Mouse (Mus musculus) heart, embryonic 13.5 days (tissue): ENCODE results near the gene Tmem97. TPM values are rescaled to one million over a fixed set of nuclear protein-coding genes. Genes with fewer than 3 reads are reported as not detected.
A peak's percentile ranks its signal among the peaks of the same experiment; 100 is the strongest.
"Not testable (repeated sequence)": the region's sequence is repeated elsewhere in the genome, so short reads cannot be mapped to it uniquely, and the experiment has no call there.

Source experiments
- ATAC-seq: fragments of 200-750 bp; cut with Nextera tagmentation; 2 replicates; pipeline ENCODE4 v1.8.0; 2017; ENCODE audit warnings: moderate TSS enrichment; ENCODE audit not compliant: insufficient number of reproducible peaks, low FRiP score, low TSS enrichment; ENCODE audit errors: extremely low read depth
- H3K27ac ChIP-seq: fragments of 300-500 bp; sonication (generic); replicated peaks from 2 replicates; pipeline ENCODE4 v1.5.1; 2015; ENCODE audit warnings: moderate library complexity, mild to moderate bottlenecking, inconsistent platforms
- H3K27me3 ChIP-seq: fragments of 300-500 bp; sonication (generic); replicated peaks from 2 replicates; pipeline ENCODE4 v1.6.1; 2015; ENCODE audit warnings: mild to moderate bottlenecking, inconsistent platforms
- H3K36me3 ChIP-seq: fragments of 300-500 bp; sonication (generic); 2 replicates; pipeline ENCODE4 v1.6.1; 2015; ENCODE audit warnings: mild to moderate bottlenecking, inconsistent platforms
- H3K4me1 ChIP-seq: fragments of 300-500 bp; sonication (generic); 2 replicates; pipeline ENCODE4 v1.6.1; 2015; ENCODE audit warnings: inconsistent platforms
- H3K4me2 ChIP-seq: fragments of 300-500 bp; sonication (generic); 2 replicates; pipeline ENCODE4 v1.6.1; 2015; ENCODE audit warnings: inconsistent platforms, mild to moderate bottlenecking, moderate library complexity
- H3K4me3 ChIP-seq: fragments of 300-500 bp; sonication (generic); 2 replicates; pipeline ENCODE4 v1.5.1; 2015; ENCODE audit warnings: moderate library complexity, mild to moderate bottlenecking, inconsistent platforms
- H3K9ac ChIP-seq: fragments of 300-500 bp; sonication (generic); 2 replicates; pipeline ENCODE4 v1.6.1; 2015; ENCODE audit warnings: inconsistent platforms, mild to moderate bottlenecking, moderate library complexity
- H3K9me3 ChIP-seq: fragments of 300-500 bp; sonication (generic); 2 replicates; pipeline ENCODE4 v1.6.1; 2016; ENCODE audit warnings: inconsistent platforms
- WGBS: fragments of 180-500 bp; shearing (Covaris S2); methylation state at CpG from one replicate; pipeline ENCODE4 v1.1.7; 2015; ENCODE audit warnings: mixed read lengths; 5-methylcytosine and 5-hydroxymethylcytosine counted together
- polyA plus RNA-seq: library from polyadenylated mRNA; unstranded; fragments of >200 nt; fragmentation: Nextera tagmentation; extraction: Ambion mirVana; gene quantifications from 2 replicates; pipeline ENCODE4 v1.2.1, GENCODE M21; 2015

The Tmem97 gene
- 58.3 and 68.1 TPM in 2 replicates for polyA plus RNA-seq

DNA sequence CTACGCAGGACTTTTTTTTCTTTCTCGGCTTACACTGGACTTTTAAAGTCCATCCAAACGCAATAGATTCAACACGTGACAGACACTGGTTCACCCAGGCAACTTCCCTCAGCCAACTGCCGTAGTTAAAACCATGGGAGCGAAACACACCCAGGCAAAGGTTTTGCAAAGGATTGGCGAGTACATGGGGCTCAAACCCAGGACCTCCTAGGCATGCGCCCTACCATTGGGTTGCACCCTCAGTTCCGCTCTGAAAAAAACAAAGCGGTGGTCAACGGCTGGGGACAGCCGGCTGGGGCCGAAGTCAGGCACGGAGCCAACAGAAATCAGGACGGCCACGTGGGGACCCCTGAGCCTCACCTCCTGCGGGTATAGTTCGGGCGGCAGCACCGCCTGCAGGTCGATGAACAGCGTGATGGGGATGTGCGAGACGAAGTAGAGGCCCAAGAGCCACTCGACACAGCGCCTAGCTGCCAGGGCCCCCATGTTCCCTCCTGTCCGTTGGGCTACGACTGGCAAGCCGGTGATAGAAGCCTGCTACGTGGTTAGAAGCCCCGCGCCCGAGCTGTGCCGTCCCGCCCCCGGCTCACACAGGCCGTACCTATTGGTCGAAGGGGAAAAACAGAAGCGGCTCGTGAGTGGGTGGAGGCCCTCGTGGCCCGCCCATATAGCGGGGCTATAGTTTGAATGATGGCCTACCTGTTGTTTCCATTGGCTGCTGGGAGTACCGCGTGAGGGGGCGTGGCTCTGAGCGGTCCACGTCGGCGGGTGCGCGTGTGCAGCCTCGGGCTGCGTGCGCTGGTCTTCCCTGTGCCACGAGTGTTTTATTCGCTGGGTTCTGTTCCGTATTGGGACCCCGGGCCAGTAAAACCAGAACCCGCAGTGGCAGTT, at the start of gene Tmem97:
Gene Tmem97, minus strand, starts transcription at position 610 of the 891 bp plus-strand sequence.
- no peaks in the 10 kb centered on the region for H3K27me3 ChIP-seq
- H3K27ac ChIP-seq = peak within 1 kb of the TSS; percentile 82
- peak within 1 kb of the TSS; percentile 88 for H3K4me2 ChIP-seq
- H3K9me3 ChIP-seq = peaks cover 8% of the 10 kb centered on the region; the same call in 1 of the 2 replicates
- ATAC-seq = peak; percentile 99
- peaks cover 27% of the 10 kb centered on the region for H3K4me1 ChIP-seq
- peaks cover 13% of the 10 kb centered on the region for H3K36me3 ChIP-seq
- peak within 1 kb of the TSS; percentile 88 for H3K9ac ChIP-seq
- WGBS = under 1% methylated on average over 60 of the region's 60 CpGs
- peak within 1 kb of the TSS; percentile 78 for H3K4me3 ChIP-seq

DNA sequence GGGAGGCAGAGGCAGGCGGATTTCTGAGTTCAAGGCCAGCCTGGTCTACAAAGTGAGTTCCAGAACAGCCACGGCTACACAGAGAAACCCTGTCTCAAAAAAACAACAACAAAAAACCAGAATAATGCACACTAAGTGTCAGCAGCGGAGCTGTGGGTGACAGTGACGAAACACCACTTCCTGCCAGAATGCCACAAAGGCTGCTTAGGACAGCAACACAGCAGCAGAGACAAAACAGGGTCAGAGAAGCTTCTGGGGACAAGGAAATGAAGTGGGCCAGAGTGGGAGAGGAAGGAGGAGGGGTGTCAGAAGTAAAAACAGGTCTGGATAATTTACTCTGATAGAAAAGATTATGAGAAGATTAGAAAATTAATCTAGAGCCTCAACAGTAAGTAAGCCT, 49.5 kb upstream of the Tmem97 start:
- Histone ChIP-seq H3K9ac (no peak overlapping the region), H3K27ac (no peak overlapping the region), H3K4me2 (no peak overlapping the region), H3K4me1 (peaks cover 19% of the 10 kb centered on the region), H3K4me3 (no peak overlapping the region), H3K9me3 (no peaks in the 10 kb centered on the region), H3K36me3 (peaks cover 35% of the 10 kb centered on the region), H3K27me3 (no peaks in the 10 kb centered on the region)
- 67% methylated on average over 4 of the region's 4 CpGs for WGBS
- no peak for ATAC-seq

DNA sequence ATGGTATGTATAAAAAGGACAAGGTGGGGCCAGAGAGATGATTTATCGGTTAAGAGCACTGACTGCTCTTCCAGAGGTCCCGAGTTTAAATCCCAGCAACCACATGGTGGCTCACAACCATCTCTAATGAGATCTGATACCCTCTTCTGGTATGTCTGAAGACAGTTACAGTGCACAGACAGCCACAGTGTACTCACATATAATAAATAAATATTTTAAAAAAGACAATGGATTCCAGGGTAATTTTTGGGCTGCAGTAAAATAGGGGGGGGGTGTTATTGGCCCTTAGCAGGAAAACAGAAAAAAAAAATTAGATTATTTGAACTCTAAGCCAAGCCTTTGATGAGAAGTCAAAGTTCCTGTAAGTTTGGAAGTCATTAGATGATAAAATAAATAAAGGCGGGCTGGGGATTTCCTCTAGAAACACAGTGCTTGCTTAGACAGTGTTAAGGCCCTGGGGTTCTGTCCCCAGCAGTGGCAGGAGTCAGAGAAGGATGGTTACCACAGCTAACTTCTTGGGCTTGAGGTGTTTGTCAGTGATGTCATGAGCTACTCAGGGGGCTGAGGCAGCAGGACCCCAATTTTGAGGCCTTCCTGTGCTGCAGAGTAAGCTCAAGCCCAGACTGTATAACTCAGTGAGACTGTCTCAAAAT, 48.3 kb upstream of the Tmem97 start:
- H3K4me1 ChIP-seq = peaks cover 23% of the 10 kb centered on the region
- 72% methylated on average over 3 of the region's 3 CpGs for WGBS
- H3K9me3 ChIP-seq = no peaks in the 10 kb centered on the region
- H3K27me3 ChIP-seq = no peaks in the 10 kb centered on the region
- H3K4me3 ChIP-seq = no peak overlapping the region
- no peak overlapping the region for H3K27ac ChIP-seq
- H3K9ac ChIP-seq = no peak overlapping the region
- peaks cover 26% of the 10 kb centered on the region for H3K36me3 ChIP-seq
- ATAC-seq = no peak
- H3K4me2 ChIP-seq = no peak overlapping the region

DNA sequence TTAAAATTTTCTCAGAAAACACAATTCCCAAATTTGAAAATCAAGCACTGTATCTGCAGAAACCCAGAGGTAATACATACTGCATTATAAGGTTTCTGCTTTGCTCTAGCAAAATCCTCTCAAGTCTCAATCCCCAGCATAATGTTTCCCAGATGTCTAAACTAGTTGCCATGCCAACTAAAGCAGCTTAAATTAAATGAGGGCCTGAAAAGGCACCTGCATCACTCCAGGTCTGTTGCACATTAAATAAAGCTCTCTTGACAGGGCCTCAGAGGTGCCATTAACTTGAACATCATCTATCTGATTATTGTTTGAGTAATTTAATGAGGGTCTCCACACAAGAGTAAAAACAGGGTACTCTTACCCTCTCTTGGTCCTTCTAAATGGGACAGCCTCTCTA, 46.2 kb upstream of the Tmem97 start:
- no peak overlapping the region for H3K4me3 ChIP-seq
- H3K27ac ChIP-seq = no peak overlapping the region
- H3K4me1 ChIP-seq = peaks cover 26% of the 10 kb centered on the region
- no peak overlapping the region for H3K4me2 ChIP-seq
- H3K27me3 ChIP-seq = no peaks in the 10 kb centered on the region
- peaks cover 19% of the 10 kb centered on the region for H3K36me3 ChIP-seq
- no peaks in the 10 kb centered on the region for H3K9me3 ChIP-seq
- ATAC-seq = no peak
- H3K9ac ChIP-seq = no peak overlapping the region

DNA sequence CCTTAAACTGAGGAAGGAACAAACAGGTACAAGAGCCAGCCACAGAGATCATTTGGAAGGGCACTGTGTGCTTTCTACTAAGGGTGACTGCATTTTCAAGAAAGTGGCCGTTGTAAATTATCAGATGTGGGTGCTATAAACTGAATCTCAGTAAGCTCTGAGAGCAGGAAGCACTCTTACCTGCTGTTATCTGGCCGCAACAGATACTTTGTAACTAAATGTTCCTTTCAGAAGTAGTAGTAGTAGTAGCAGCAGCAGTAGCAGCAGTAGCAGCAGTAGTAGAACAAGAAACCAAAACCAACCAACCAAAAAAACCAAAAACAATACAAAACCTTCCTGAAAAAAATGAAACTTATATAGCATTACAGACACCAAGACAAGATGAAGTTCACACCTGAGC, 45.2 kb upstream of the Tmem97 start:
- Histone ChIP-seq H3K27me3 (no peaks in the 10 kb centered on the region), H3K4me2 (no peak overlapping the region), H3K4me1 (peaks cover 25% of the 10 kb centered on the region), H3K36me3 (peaks cover 13% of the 10 kb centered on the region), H3K9ac (no peak overlapping the region), H3K4me3 (no peak overlapping the region), H3K27ac (no peak overlapping the region), H3K9me3 (no peaks in the 10 kb centered on the region)
- ATAC-seq = no peak
- 73% methylated on average over 2 of the region's 2 CpGs for WGBS

DNA sequence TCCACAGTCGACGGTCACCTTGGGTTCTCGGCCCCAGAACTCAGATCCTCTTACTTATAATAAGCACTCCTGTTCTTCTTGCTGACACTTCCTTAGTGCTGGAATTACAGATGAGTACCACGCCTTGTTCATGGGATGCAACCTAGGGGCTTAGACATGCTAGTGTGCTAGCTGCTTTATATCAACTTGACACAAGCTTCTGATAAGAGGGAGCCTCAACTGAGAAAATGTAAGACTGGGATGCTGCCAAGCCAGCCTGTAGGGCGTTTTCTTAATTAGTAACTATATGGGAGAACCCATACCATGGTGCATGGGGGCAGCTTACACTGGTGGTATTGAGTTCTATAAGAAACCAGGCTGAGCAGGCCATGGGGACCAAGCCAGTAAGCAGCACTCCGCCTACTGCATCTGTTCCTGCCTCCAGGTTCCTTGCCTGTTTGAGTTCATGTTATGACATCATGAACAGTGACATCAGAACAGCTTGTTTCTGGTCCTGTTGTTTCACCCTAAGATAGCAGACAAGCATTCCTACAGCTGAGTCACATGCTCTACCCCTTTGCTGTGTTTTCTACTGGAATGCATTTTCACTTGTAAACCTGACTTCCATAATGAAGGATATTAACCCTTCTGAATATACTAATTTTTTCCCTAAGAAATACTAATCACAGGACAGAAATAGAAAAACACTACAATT, 43.8 kb upstream of the Tmem97 start:
- Histone ChIP-seq H3K4me3 (no peak overlapping the region), H3K27me3 (no peaks in the 10 kb centered on the region), H3K36me3 (peaks cover 15% of the 10 kb centered on the region), H3K27ac (peak overlapping the region; percentile 46), H3K9ac (no peak overlapping the region), H3K9me3 (no peaks in the 10 kb centered on the region), H3K4me1 (peaks cover 26% of the 10 kb centered on the region), H3K4me2 (no peak overlapping the region)
- WGBS = 45% methylated on average over 6 of the region's 6 CpGs
- no peak for ATAC-seq

DNA sequence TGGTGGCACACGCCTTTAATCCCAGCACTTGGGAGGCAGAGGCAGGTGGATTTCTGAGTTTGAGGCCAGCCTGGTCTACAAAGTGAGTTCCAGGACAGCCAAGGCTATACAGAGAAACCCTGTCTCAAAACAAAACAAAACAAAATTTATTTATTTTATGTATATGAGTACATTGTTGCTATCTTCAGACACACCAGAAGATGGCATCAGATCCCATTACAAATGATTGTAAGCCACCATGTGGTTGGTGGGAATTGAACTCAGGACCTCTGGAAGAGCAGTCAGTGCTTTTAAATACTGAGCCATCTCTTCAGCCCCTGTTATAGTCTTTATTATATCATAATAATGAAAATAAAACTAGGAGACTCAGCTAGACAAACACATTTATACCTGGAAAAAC, 37.1 kb upstream of the Tmem97 start:
- H3K4me3 ChIP-seq, ATAC-seq, H3K9ac ChIP-seq, H3K9me3 ChIP-seq, H3K4me2 ChIP-seq, H3K27ac ChIP-seq, H3K4me1 ChIP-seq, H3K27me3 ChIP-seq: not testable (repeated sequence)
- WGBS = 81% methylated on average over 1 of the region's 1 CpGs
- H3K36me3 ChIP-seq = peaks cover 54% of the 10 kb centered on the region

DNA sequence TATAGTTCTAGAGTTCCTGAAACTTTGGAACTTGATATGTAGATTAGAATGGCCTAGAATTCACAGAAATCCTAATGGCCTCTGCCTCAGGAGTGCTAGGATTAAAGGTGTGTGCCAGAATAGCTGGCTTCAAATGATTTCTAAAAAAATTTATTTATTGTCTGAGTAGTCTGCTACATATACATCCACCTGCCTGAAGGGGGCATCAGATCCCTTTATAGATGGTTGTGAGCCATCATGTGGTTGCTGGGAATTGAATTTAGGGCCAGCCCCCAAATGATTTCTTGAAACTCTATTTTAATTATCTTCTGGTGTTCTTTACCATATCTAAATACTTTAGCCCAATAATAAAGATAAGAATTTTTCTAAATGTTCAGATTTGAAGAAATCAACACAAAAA, 35.5 kb upstream of the Tmem97 start:
- H3K36me3 ChIP-seq = peaks cover 68% of the 10 kb centered on the region
- H3K27ac ChIP-seq = no peak overlapping the region
- no peak overlapping the region for H3K9ac ChIP-seq
- H3K4me1 ChIP-seq = 0 out of 2 replicates have a peak, but pooled peaks cover 3% of the 10 kb centered on the region
- ATAC-seq = no peak
- H3K9me3 ChIP-seq = 0 out of 2 replicates have a peak, but pooled peaks cover 4% of the 10 kb centered on the region
- no peak overlapping the region for H3K4me2 ChIP-seq
- H3K4me3 ChIP-seq = no peak overlapping the region
- H3K27me3 ChIP-seq = no peaks in the 10 kb centered on the region

DNA sequence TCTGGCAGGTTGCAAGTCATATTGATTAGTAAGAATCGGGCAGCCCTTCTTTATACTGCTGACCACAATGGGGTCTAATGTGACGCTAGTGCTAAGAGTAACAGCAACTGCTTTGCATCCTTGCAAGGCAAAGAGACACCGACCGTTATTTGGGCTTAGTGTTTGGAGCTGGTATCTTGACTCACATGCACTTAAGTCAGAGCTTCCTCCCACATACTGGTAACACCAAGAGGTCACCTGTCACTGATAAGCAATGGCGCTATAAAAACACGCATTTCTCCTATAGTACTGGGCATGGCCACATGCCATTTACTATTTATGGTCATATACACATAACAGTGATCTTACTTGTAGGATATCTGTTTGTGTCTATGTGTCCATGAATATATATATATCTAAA, 32.3 kb upstream of the Tmem97 start:
- Histone ChIP-seq H3K27ac (peak overlapping the region; percentile 17; the same call in 1 of the 2 replicates), H3K27me3 (no peaks in the 10 kb centered on the region), H3K9ac (no peak overlapping the region), H3K4me2 (no peak overlapping the region), H3K4me3 (no peak overlapping the region), H3K36me3 (peaks cover 77% of the 10 kb centered on the region), H3K9me3 (0 out of 2 replicates have a peak, but pooled peaks cover 4% of the 10 kb centered on the region), H3K4me1 (no peaks in the 10 kb centered on the region)
- WGBS = 53% methylated on average over 6 of the region's 6 CpGs
- ATAC-seq = no peak

DNA sequence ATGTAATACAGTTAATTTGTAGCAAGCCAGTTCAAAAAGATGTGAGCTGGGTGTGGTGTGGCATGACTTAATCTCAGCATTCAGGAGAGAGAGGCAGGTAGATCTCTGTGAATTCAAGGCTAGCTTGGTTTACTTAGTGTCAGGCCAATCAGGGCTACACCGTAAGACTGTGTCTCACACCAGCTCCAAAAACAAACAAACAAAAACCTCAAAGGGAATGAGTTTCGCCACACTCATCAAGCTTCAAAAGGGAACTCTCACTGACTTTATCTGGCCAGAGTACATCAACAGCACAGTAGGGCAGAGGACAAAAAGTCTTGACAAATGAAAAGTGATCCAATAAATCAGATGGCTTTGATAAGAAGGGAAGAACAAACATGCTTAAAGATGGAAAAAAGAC, 24.4 kb upstream of the Tmem97 start:
- Histone ChIP-seq H3K9me3 (no peaks in the 10 kb centered on the region), H3K27ac (no peak overlapping the region), H3K4me1 (0 out of 2 replicates have a peak, but pooled peaks cover under 1% of the 10 kb centered on the region), H3K4me3 (no peak overlapping the region), H3K36me3 (peaks cover 90% of the 10 kb centered on the region), H3K9ac (no peak overlapping the region), H3K27me3 (no peaks in the 10 kb centered on the region), H3K4me2 (no peak overlapping the region)
- 62% methylated on average over 2 of the region's 2 CpGs for WGBS
- no peak for ATAC-seq

DNA sequence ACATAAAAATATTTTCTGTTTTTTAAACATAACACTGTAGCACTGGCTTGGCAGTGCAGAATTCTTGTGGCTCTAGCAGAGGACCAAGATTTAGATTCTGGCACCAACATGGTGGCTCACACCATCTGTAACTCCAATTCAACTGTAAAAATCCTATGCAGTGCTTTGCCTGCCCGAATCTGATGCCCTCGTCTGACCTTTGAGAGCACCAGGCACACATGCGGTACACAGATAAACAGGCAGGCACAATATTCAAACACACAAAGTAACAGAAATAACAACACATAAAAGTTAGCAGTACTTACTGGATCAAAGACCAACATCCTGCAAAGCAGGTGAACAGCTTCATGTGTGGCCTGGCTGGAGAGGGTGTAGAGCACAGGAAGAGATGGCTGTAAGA, 24.0 kb upstream of the Tmem97 start:
- Histone ChIP-seq H3K36me3 (peaks cover 88% of the 10 kb centered on the region), H3K4me1 (0 out of 2 replicates have a peak, but pooled peaks cover 5% of the 10 kb centered on the region)
- 76% methylated on average over 3 of the region's 3 CpGs for WGBS

More for the DNA sequence above, 24.0 kb upstream of the Tmem97 start:
- no peak overlapping the region for H3K4me2 ChIP-seq
- ATAC-seq = no peak
- H3K27ac ChIP-seq = no peak overlapping the region
- no peaks in the 10 kb centered on the region for H3K9me3 ChIP-seq
- H3K9ac ChIP-seq = no peak overlapping the region
- no peak overlapping the region for H3K4me3 ChIP-seq
- H3K27me3 ChIP-seq = no peaks in the 10 kb centered on the region
